Mouse (Mus musculus): ENCODE data around the gene Pnpla3. TPM values are rescaled to one million over a fixed set of nuclear protein-coding genes. Genes with fewer than 3 reads are reported as not detected.

Pnpla3 gene
- polyA plus RNA-seq (2014; fragmentation: Illumina TruSeq; extraction: RNeasy Lipid Tissue Mini Kit (QIAGEN cat#74804); ENCODE audit: low read depth, low replicate concordance), result 272 TPM

DNA sequence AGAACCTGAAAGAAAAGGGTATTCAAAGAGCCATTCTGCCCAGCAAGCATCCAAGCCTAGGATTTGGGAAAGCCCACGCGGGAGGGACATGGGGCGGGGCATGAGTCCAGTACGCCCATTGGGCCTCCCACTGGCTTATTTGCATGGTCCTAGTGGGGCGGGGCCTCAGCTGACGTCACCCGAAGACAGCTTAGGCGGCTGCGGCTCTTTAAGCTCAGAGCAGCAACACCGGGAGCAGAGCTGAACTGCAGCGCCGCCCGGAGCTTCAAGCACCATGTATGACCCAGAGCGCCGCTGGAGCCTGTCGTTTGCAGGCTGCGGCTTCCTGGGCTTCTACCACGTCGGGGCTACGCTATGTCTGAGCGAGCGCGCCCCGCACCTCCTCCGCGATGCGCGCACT lies at the start of gene Pnpla3:
Pnpla3 (plus strand) TSS at position 238 of the 400 bp plus-strand sequence.

DNA sequence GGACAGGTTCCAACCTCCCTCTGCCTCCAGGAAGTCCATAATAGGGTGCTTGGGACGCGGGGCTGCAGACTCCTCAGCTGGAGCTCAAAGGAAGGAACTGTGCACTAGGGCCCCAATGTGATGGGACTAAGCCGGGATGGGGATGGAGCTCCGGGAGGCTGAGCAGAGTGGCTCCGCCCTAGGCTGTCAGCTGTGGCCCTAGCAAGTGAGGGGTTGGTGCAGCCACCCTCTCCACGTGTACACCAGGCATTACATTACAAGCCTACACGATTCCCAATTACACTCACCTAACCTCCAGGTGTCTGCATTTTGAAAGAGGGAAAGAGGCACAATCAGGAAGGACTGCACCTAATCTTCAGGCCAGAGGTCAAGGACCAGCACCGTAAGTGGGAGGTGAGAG lies 44.6 kb upstream of the Pnpla3 start, which contains the start of gene Pnpla5:
Pnpla5 (minus strand) TSS at position 101 of the 400 bp plus-strand sequence.

DNA sequence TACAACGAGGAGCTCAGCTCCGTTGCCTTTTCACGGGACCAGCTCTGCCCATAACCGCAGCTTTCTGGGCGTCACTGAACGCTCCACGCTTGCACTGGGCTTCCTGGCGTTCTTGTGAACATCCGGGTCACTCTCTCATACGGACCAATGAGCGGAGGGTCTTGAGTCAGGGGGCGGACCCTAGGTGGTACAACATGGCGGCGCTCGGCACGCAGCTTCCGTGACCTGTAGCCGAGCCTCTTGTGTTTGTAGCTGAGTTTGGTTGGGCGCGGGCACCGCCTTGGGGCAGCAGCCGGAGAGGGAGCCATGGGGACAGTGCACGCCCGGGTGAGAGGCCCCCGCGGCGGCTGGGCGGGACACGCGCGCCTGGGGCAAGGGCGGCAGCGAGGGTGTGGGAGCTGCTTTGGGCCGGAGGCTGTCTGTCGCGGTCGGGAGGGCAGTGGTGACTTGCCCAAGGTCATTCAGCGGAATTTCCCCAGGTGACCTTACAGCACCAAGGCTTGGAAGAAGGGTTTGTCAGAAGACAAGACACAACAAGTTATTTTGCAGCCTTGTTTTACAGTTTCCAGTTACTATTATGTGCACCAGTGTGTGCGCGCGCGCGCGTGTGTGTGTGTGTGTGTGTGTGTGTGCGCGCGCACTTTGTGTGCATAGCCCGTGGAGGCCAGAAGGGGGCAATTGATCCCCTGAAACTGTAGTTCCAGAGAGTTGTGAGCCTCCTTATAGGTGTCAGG lies 24.6 kb downstream of the Pnpla3 start, which contains the start of gene Samm50:
Samm50 (plus strand) TSS at position 184 of the 734 bp plus-strand sequence.

DNA sequence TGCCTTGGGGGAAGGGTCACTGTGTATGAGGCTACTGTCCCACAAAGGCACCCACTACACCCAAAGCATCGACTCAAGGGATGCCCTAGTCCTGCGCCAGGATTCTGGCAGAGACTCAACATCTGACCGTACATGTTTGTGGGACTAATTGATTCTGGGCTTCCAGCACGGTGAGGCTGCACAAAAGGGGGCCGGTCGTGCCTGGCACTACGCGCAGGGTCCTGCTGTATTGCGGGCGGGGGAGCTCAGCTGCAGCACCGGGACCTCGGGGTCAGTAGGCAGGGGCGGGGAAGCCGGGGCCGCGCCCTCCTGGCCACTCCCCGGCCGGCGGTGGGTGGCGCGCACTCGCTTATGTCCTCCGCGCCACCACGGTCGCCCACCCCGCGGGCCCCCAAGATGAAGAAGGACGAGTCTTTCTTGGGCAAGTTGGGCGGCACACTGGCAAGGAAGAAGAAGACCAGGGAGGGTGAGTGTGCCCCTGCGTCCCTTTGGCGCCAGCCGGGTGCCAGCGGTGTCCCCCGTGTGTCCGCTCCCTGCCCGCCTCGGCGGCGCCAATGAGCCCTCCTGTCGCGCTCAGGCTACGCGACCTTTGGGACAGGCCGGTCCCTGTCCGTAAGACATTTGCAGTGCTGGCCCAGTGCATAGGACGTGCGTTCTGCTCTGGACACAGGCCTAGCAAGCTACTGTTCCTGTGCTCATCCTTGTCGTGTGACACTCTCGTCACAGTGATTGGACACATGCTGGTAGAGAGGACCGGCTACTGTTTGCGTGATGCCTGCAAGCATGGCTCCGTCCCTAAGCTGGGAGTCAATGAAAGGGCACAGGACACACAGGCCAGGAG lies 64.3 kb downstream of the Pnpla3 start, which contains the start of gene Parvb:
Parvb (plus strand) TSS at position 323 of the 841 bp plus-strand sequence.

Other genes starting within 250 kb of the Pnpla3 start
- 5.2 TPM for gene Efcab6, start 102.5 kb upstream of the Pnpla3 start, polyA plus RNA-seq (2014; fragmentation: Illumina TruSeq; extraction: RNeasy Lipid Tissue Mini Kit (QIAGEN cat#74804); ENCODE audit: low read depth, low replicate concordance)
- gene Sult4a1, start 62.1 kb upstream of the Pnpla3 start, polyA plus RNA-seq (2014; fragmentation: Illumina TruSeq; extraction: RNeasy Lipid Tissue Mini Kit (QIAGEN cat#74804); ENCODE audit: low read depth, low replicate concordance), result not detected
- not detected for gene Pnpla5, start 44.7 kb upstream of the Pnpla3 start, polyA plus RNA-seq (2014; fragmentation: Illumina TruSeq; extraction: RNeasy Lipid Tissue Mini Kit (QIAGEN cat#74804); ENCODE audit: low read depth, low replicate concordance)
- gene Samm50, start 24.4 kb downstream of the Pnpla3 start, polyA plus RNA-seq (2014; fragmentation: Illumina TruSeq; extraction: RNeasy Lipid Tissue Mini Kit (QIAGEN cat#74804); ENCODE audit: low read depth, low replicate concordance), result 55.9 TPM
- gene Parvb, start 64.2 kb downstream of the Pnpla3 start, polyA plus RNA-seq (2014; fragmentation: Illumina TruSeq; extraction: RNeasy Lipid Tissue Mini Kit (QIAGEN cat#74804); ENCODE audit: low read depth, low replicate concordance), result 10.3 TPM
- gene Parvg, start 156.2 kb downstream of the Pnpla3 start, polyA plus RNA-seq (2014; fragmentation: Illumina TruSeq; extraction: RNeasy Lipid Tissue Mini Kit (QIAGEN cat#74804); ENCODE audit: low read depth, low replicate concordance), result 2.6 TPM

Measured in adipose tissue, adult 10 weeks (tissue).